Mouse (Mus musculus): ENCODE data around the gene Atp2a2.
"Not testable (repeated sequence)": the region's sequence is repeated elsewhere in the genome, so short reads cannot be mapped to it uniquely, and the experiment has no call there.

DNA sequence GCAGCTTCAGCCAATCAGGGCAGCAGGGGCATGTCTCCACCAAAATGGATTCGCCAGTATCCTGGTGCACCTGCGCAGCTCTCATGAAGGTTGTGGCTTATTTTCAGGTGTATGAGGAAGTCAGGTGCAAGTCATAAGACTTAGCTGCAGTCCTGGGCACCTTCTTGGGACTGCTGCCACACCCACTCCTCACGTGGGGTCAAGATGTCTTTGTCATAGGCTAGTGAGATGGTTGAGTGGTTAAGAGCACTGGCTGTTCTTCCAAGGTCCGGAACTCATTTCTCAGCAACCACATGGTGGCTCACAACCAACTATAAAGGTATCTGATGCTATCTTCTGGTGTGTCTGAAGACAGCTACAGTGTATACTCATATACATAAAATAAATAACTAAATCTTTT lies 81.3 kb downstream of the Atp2a2 start:
- not testable (repeated sequence) for TF ChIP-seq GATA1, TAL1 (IDR thresholded peaks at IDR 0.05; ENCODE audit: low read length)
